Mouse (Mus musculus) megakaryocyte, embryonic 14.5 days (primary cell): ENCODE data around the gene Adcy9. TPM values are rescaled to one million over a fixed set of nuclear protein-coding genes. Genes with fewer than 3 reads are reported as not detected.

Experiments
- H3K27me3 ChIP-seq: replicated peaks from 2 replicates; pipeline ENCODE3; 2012; ENCODE audit warnings: inconsistent platforms
- H3K36me3 ChIP-seq: replicated peaks from 2 replicates; pipeline ENCODE3; 2012; ENCODE audit warnings: low read length, inconsistent platforms, mixed read lengths
- H3K4me1 ChIP-seq: 2 replicates; pipeline ENCODE4 v1.6.1; 2012; ENCODE audit warnings: inconsistent platforms
- H3K4me3 ChIP-seq: replicated peaks from 2 replicates; pipeline ENCODE3; 2012; ENCODE audit warnings: moderate library complexity, mild to moderate bottlenecking, inconsistent platforms
- H3K9me3 ChIP-seq: 2 replicates; pipeline ENCODE4 v1.6.1; 2012; ENCODE audit warnings: inconsistent platforms
- FLI1 ChIP-seq: IDR thresholded peaks from 2 replicates; pipeline ENCODE4 v1.6.1; 2012; ENCODE audit warnings: low read length, inconsistent platforms, mixed read lengths
- GATA1 ChIP-seq: IDR thresholded peaks from 3 replicates; pipeline ENCODE4 v1.6.1; 2012; ENCODE audit warnings: mixed read lengths, low read length, inconsistent platforms, borderline replicate concordance
- polyA plus RNA-seq: library from polyadenylated mRNA; stranded (reverse); fragments of >175 nt; gene quantifications from 2 replicates; pipeline ENCODE4 v1.2.3, GENCODE M21; 2012; ENCODE audit warnings: low replicate concordance; ENCODE audit not compliant: insufficient read depth

Gene Adcy9
- polyA plus RNA-seq, 1 experiment = 3.5 TPM

DNA sequence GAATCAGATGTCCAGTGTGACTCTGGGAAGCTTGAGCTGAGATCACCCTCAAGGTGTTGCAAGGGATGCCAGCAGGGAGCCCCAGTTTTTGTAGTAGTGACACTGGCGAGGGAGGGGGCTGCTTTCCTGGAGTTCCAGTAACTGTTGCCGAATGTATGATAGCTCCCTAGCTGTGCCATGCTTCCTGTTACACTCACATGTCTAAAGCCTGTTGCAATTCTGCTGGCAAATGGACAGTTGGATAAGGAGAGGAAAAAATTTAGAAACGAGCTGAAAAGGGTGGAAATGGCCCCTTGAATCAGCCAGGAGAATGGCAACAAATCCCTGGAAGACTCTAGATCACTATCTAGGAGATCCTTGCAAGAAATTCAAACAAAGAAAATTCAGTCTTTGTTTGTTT lies 140.7 kb downstream of the Adcy9 start:
- TF ChIP-seq FLI1 (no peak), GATA1 (no peak)
- no peaks in the 10 kb centered on the region for H3K27me3 ChIP-seq
- H3K36me3 ChIP-seq = no peaks in the 10 kb centered on the region
- no peaks in the 10 kb centered on the region for H3K9me3 ChIP-seq
- no peak overlapping the region for H3K4me3 ChIP-seq
- H3K4me1 ChIP-seq = peaks cover 37% of the 10 kb centered on the region

DNA sequence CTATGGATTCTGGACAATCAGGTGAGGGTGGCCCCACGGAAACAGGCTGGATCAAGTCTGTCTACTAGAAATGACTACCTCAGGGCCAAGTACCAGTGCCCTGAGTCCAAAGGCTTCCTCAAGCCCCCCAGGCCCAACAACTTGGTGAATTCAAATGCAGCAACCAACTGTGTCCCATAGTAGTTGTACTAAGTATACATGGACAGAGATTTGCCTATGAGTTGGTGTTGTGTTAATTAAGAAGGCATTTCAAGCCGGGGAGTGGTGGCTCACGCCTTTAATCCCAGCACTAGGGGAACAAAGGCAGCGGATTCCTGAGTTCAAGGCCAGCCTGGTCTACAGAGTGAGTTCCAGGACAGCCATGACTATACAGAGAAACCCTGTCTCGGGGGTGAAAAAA lies 143.7 kb downstream of the Adcy9 start:
- H3K27me3 ChIP-seq = peaks cover under 1% of the 10 kb centered on the region
- no peaks in the 10 kb centered on the region for H3K36me3 ChIP-seq
- peaks cover 62% of the 10 kb centered on the region for H3K4me1 ChIP-seq
- TF ChIP-seq FLI1 = no peak
- no peak for TF ChIP-seq GATA1
- H3K9me3 ChIP-seq = 0 out of 2 replicates have a peak, but pooled peaks cover 3% of the 10 kb centered on the region
- H3K4me3 ChIP-seq = no peak overlapping the region

DNA sequence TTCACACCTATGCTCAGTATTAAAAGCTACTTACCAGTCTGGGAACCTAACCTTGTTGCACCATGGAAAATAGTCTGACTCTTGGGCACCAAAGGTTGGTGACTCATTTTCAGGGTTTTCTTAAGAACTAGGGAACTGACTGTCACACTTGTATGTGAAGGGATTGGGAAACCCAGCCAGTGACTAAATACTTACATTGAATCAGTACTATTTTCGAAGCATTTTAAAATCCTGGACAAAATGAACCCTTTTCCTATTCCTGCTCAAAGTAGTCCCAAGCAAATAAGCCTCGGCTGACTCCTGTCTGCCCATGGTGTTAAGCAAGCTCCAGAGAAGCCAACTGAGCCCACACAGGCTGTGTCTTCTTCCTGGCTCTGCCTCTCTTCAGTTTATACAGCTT lies 144.1 kb downstream of the Adcy9 start:
- 0 out of 2 replicates have a peak, but pooled peaks cover 3% of the 10 kb centered on the region for H3K9me3 ChIP-seq
- TF ChIP-seq GATA1 (no peak), FLI1 (no peak)
- H3K4me1 ChIP-seq = peaks cover 62% of the 10 kb centered on the region
- no peak overlapping the region for H3K4me3 ChIP-seq
- no peaks in the 10 kb centered on the region for H3K36me3 ChIP-seq
- peaks cover 1% of the 10 kb centered on the region for H3K27me3 ChIP-seq

DNA sequence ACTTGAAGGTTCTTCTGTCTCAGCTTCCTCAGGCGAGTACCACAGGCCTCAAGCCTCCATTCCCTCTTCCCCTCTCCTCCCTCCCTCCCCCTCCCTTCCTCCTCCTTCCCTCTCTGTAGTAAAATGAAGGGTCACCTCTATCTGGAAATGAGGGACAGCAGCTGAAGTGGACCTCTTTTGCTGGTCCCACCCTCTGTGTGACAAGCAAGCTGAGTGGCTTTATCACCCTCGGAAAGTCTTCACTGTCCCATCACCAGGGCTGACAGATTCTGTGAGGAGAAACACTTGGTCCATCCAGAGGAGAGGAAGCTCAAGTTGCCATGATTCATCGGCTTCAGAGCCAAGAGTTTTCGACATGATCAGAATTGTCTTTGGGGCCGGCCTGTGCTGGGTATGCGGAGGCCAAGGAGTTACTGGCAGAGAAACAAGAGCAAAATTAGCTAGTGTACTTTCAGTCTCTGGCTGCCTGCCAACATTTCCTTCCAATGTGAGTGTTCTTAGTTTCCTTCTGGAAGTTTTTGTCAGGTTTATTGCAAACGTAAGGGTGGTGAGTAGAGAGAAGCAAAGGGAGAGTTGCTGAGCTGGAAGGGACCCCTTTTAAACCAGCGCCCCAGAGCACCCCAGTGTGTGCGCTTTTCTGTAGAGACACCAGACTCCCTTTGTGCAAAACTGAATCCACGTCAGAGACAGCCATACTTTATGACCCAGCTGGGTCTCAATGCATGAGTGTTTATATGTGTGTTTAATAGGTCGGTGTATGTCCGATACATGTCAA lies 146.4 kb downstream of the Adcy9 start:
- H3K27me3 ChIP-seq = peaks cover 4% of the 10 kb centered on the region
- no peak overlapping the region for H3K4me3 ChIP-seq
- H3K4me1 ChIP-seq = peaks cover 61% of the 10 kb centered on the region
- no peak for TF ChIP-seq FLI1
- no peak for TF ChIP-seq GATA1
- H3K36me3 ChIP-seq = no peaks in the 10 kb centered on the region
- 0 out of 2 replicates have a peak, but pooled peaks cover 3% of the 10 kb centered on the region for H3K9me3 ChIP-seq

DNA sequence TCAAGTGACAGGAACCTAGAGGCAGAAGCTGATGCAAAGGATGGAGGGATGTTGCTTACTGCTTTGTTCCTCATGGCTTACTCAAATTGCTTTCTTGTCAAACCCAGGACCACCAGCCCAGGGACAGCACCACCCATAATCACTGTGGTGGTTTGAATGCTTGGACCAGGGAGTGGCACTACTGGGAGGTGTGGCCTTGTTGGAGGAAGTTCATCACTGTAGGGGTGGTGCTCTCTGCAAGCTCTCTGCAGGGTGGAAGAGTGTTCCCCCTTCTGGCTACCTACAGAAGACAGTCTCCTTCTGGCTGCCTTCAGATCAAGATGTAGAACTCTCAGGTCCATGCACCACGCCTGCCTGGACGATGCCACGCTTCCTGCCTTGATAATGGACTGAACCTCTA lies 148.0 kb downstream of the Adcy9 start:
- Histone ChIP-seq H3K36me3 (no peaks in the 10 kb centered on the region), H3K4me1 (peaks cover 62% of the 10 kb centered on the region), H3K4me3 (no peak overlapping the region), H3K27me3 (peaks cover 15% of the 10 kb centered on the region), H3K9me3 (0 out of 2 replicates have a peak, but pooled peaks cover 3% of the 10 kb centered on the region)
- no peak for TF ChIP-seq GATA1
- TF ChIP-seq FLI1 = no peak

DNA sequence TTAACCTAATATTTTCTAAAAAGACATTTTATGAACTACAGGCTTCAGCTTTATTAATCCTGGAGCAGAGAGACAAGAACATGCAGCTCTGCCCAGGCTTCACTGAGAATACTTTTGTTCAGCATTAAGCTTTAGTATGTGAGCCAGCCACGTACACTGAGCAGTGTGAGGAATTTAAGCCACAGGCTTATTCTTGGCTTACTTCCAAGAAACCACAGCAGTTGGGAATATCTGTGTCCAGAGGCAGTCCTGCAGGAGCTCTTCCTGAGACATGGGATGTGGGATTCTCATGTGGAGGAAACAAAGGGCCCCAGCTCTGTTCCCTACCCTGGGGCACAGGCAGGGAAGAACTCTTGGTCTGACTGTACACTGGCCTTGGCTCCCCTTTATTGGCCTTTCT lies 149.4 kb downstream of the Adcy9 start:
- H3K36me3 ChIP-seq = no peaks in the 10 kb centered on the region
- TF ChIP-seq FLI1 (no peak), GATA1 (no peak)
- peaks cover 25% of the 10 kb centered on the region for H3K27me3 ChIP-seq

DNA sequence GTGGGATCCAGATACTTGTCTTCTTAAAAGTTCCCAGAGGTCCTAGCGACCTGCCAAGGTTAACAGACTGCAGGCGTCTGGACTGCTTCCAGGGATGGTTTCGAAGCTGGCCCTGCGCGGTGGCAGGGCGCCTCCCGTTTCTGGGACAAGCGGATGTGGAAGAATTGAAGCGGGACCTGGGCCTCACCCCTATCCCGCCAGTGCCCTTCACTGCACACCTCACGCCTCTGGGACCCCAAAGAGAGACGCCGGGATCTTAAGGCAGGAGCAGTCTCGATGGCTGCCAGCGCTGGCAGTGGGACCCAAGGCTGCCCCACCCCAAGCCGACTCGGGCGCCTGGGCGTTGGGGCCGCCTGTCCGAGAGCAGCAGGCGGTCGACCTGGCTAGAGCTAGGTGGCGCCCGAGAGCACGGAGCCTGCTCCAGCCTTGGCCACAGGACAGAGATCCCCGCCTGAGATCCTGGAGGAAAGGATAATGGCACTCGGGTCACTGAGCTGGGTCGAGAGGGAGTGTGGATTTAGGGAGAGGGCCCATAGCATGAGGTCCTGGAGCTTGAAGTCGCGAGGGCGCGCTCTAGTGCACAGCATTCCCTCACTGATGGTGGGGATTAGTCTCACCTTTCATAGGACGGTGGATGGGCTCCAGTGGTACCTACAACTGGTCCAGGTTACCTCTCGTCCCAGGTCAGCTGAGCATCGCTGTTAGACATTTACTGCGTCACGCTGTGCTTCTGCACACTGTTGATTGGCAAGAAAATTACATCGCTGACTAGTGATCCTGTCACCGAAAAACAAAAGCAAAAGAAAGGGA lies 152.2 kb downstream of the Adcy9 start:
- H3K4me1 ChIP-seq = peaks cover 55% of the 10 kb centered on the region
- TF ChIP-seq GATA1 (no peak), FLI1 (no peak)
- H3K4me3 ChIP-seq = peak overlapping the region; percentile 88
- H3K36me3 ChIP-seq = no peaks in the 10 kb centered on the region
- H3K27me3 ChIP-seq = peaks cover 39% of the 10 kb centered on the region
- H3K9me3 ChIP-seq = 0 out of 2 replicates have a peak, but pooled peaks cover 3% of the 10 kb centered on the region

More for the DNA sequence above, 149.4 kb downstream of the Adcy9 start:
- H3K4me1 ChIP-seq = peaks cover 67% of the 10 kb centered on the region
- H3K4me3 ChIP-seq = no peak overlapping the region
- 0 out of 2 replicates have a peak, but pooled peaks cover 3% of the 10 kb centered on the region for H3K9me3 ChIP-seq

DNA sequence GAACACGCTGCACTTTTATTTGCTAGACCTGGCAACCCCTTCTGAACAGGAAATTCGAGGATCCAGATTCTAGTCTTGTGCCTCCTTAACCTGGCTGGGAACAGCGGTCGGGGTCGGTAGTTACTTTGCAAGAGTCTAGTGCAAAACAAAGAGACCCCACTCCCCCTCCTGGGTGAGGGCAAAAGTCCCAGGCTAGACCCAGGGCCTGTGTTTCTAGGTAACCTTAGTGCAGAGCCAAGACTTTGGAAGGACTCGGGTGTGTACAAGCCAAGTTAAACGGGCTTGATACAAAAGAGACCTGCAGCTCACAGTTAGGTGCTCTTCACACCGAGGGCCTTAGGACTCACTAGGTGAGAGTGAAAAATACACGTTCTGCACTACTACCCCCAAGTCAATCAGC lies 152.8 kb downstream of the Adcy9 start:
- no peak for TF ChIP-seq FLI1
- TF ChIP-seq GATA1 = no peak
- H3K9me3 ChIP-seq = 0 out of 2 replicates have a peak, but pooled peaks cover 3% of the 10 kb centered on the region

DNA sequence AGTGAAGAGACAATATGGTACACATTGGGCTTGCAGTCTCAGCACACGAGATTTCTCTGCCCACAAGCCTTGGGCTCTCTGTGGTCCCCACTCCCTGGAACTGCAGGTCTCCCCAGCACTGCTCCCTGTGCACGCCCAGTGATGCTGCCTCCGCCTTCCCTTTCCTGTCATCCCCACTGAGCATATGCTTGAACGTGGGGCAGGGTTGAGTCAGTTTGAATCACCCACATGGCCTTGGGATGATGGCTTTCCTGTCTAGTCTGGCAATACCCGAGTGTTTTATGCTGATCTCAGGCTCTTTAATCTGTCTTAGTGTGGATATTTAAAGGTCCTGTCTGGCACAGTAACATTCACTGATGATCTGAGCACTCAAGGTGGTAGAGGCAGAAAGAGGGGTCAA lies 154.9 kb downstream of the Adcy9 start:
- Histone ChIP-seq H3K4me3 (peak overlapping the region; percentile 42), H3K9me3 (no peaks in the 10 kb centered on the region), H3K4me1 (peaks cover 28% of the 10 kb centered on the region), H3K36me3 (no peaks in the 10 kb centered on the region), H3K27me3 (peaks cover 37% of the 10 kb centered on the region)
- no peak for TF ChIP-seq FLI1
- no peak for TF ChIP-seq GATA1

More for the DNA sequence above, 152.8 kb downstream of the Adcy9 start:
- Histone ChIP-seq H3K4me1 (peaks cover 49% of the 10 kb centered on the region), H3K36me3 (no peaks in the 10 kb centered on the region), H3K27me3 (peaks cover 39% of the 10 kb centered on the region), H3K4me3 (no peak overlapping the region)
